Mouse (Mus musculus) small intestine, adult 2 months (tissue): Measurements from ENCODE around the gene Lpin2. TPM values are rescaled to one million over a fixed set of nuclear protein-coding genes. Genes with fewer than 3 reads are reported as not detected.

ENCODE experiments used
- H3K27ac ChIP-seq: fragments of 200-500 bp; 2 replicates; pipeline ENCODE4 v1.5.1; 2012; ENCODE audit warnings: low read depth, low read length, control low read depth, inconsistent platforms; ENCODE audit not compliant: insufficient read depth
- H3K27me3 ChIP-seq: fragments of 200-500 bp; 2 replicates; pipeline ENCODE4 v1.6.1; 2012; ENCODE audit warnings: mild to moderate bottlenecking, moderate library complexity, low read length, inconsistent platforms; ENCODE audit not compliant: control insufficient read depth, insufficient read depth
- H3K36me3 ChIP-seq: fragments of 200-500 bp; 2 replicates; pipeline ENCODE4 v1.6.1; 2012; ENCODE audit warnings: mild to moderate bottlenecking, low read length, control low read depth, inconsistent platforms; ENCODE audit not compliant: control insufficient read depth, insufficient read depth
- H3K4me1 ChIP-seq: fragments of 200-500 bp; 2 replicates; pipeline ENCODE4 v1.6.1; 2012; ENCODE audit warnings: low read length, inconsistent platforms, mixed read lengths; ENCODE audit not compliant: control insufficient read depth, insufficient read depth, insufficient read length
- H3K4me3 ChIP-seq: fragments of 200-500 bp; 2 replicates; pipeline ENCODE4 v1.5.1; 2012; ENCODE audit warnings: low read depth, mild to moderate bottlenecking, control low read depth, inconsistent platforms, low read length, moderate library complexity
- CTCF ChIP-seq: fragments of 200-500 bp; IDR thresholded peaks from 2 replicates; pipeline ENCODE4 v1.5.1; 2012; ENCODE audit warnings: low read depth, mild to moderate bottlenecking, control low read depth, inconsistent platforms, low read length, moderate library complexity, mixed read lengths; ENCODE audit not compliant: insufficient replicate concordance, insufficient read length; ENCODE audit errors: extremely low read depth
- POLR2A ChIP-seq: fragments of 200-500 bp; IDR thresholded peaks from 2 replicates; pipeline ENCODE4 v1.6.1; 2012; ENCODE audit warnings: low read depth, mild to moderate bottlenecking, control low read depth, inconsistent platforms, low read length, moderate library complexity
- WGBS: fragments of 180-500 bp; shearing (Covaris S2); methylation state at CpG from one replicate; pipeline ENCODE4 v1.1.7; 2018; 5-methylcytosine and 5-hydroxymethylcytosine counted together
- polyA plus RNA-seq: library from polyadenylated mRNA; depleted of rRNA; stranded (reverse); fragments of >200 nt; gene quantifications from 2 replicates; pipeline ENCODE4 v1.2.3, GENCODE M21; 2012

Lpin2 gene
- polyA plus RNA-seq, 1 experiment = 39.8 TPM

- Histone ChIP-seq H3K36me3 (peaks cover 35% of the 10 kb centered on the region), H3K4me1 (peaks cover 2% of the 10 kb centered on the region; the same call in 1 of the 2 replicates), H3K27me3 (no peaks in the 10 kb centered on the region), H3K27ac (0 out of 2 replicates have a peak overlapping the region, but pooled peaks have one; percentile 3), H3K4me3 (no peak overlapping the region)
- 41% methylated on average over 2 of the region's 2 CpGs for WGBS
- TF ChIP-seq POLR2A (no peak), CTCF (no peak)
Measured at GRCm38 (mm10) chr17:71224521-71224920, 42.2 kb downstream of the Lpin2 start.

- H3K4me3 ChIP-seq = no peak overlapping the region
- peaks cover 2% of the 10 kb centered on the region; the same call in 1 of the 2 replicates for H3K4me1 ChIP-seq
- H3K36me3 ChIP-seq = peaks cover 39% of the 10 kb centered on the region
- H3K27ac ChIP-seq = 0 out of 2 replicates have a peak overlapping the region, but pooled peaks have one; percentile 6
- no peaks in the 10 kb centered on the region for H3K27me3 ChIP-seq
- WGBS = 53% methylated on average over 5 of the region's 5 CpGs
- TF ChIP-seq CTCF = peak; percentile 59; the same call in 1 of the 2 replicates
- no peak for TF ChIP-seq POLR2A
Measured at GRCm38 (mm10) chr17:71225091-71225490, 42.7 kb downstream of the Lpin2 start.

GRCm38 (mm10) chr17:71227128-71227895 lies 45.0 kb downstream of the Lpin2 start:
- Histone ChIP-seq H3K36me3 (peaks cover 50% of the 10 kb centered on the region), H3K27me3 (no peaks in the 10 kb centered on the region), H3K4me3 (no peak overlapping the region), H3K27ac (no peak overlapping the region), H3K4me1 (peaks cover 2% of the 10 kb centered on the region; the same call in 1 of the 2 replicates)
- 90% methylated on average over 9 of the region's 9 CpGs for WGBS
- TF ChIP-seq POLR2A = no peak

- 91% methylated on average over 7 of the region's 7 CpGs for WGBS
- H3K4me3 ChIP-seq = no peak overlapping the region
- no peak overlapping the region for H3K27ac ChIP-seq
- peaks cover 2% of the 10 kb centered on the region; the same call in 1 of the 2 replicates for H3K4me1 ChIP-seq
- H3K27me3 ChIP-seq = no peaks in the 10 kb centered on the region
- H3K36me3 ChIP-seq = peaks cover 50% of the 10 kb centered on the region
- no peak for TF ChIP-seq POLR2A
- TF ChIP-seq CTCF = no peak
Measured at GRCm38 (mm10) chr17:71228651-71229050, 46.3 kb downstream of the Lpin2 start.

GRCm38 (mm10) chr17:71230108-71230709 lies 47.8 kb downstream of the Lpin2 start:
- no peak for TF ChIP-seq POLR2A
- TF ChIP-seq CTCF = peak; percentile 51; the same call in 1 of the 2 replicates
- Histone ChIP-seq H3K36me3 (peaks cover 46% of the 10 kb centered on the region), H3K4me3 (no peak overlapping the region), H3K27me3 (no peaks in the 10 kb centered on the region), H3K27ac (no peak overlapping the region), H3K4me1 (no peaks in the 10 kb centered on the region)
- WGBS = 73% methylated on average over 9 of the region's 9 CpGs

- Histone ChIP-seq H3K27me3 (no peaks in the 10 kb centered on the region), H3K4me1 (no peaks in the 10 kb centered on the region), H3K4me3 (no peak overlapping the region), H3K36me3 (peaks cover 50% of the 10 kb centered on the region), H3K27ac (no peak overlapping the region)
- TF ChIP-seq CTCF (no peak), POLR2A (no peak)
- 91% methylated on average over 2 of the region's 2 CpGs for WGBS
Measured at GRCm38 (mm10) chr17:71231998-71232397, 49.6 kb downstream of the Lpin2 start.

GRCm38 (mm10) chr17:71233210-71233609 lies 50.9 kb downstream of the Lpin2 start:
- peaks cover 57% of the 10 kb centered on the region for H3K36me3 ChIP-seq
- TF ChIP-seq POLR2A (no peak), CTCF (no peak)
- no peak overlapping the region for H3K27ac ChIP-seq
- H3K27me3 ChIP-seq = no peaks in the 10 kb centered on the region
- no peaks in the 10 kb centered on the region for H3K4me1 ChIP-seq
- WGBS = 91% methylated on average over 4 of the region's 4 CpGs
- no peak overlapping the region for H3K4me3 ChIP-seq
